Comparison of ENCODE assay signal across 9 mouse cellular contexts in genomic region chr3:158559691-158560650, GRCm38 (mm10). TPM values are rescaled to one million over a fixed set of nuclear protein-coding genes. Genes with fewer than 3 reads are reported as not detected.
DNase-seq lines count a peak whose midpoint lies in the region; ATAC-seq and TF ChIP-seq lines count a peak whose summit lies in the region.
"Had no signal": no experiment of that assay in that cellular context is flagged by ENCODE, and none has a peak within 500 bp of the region (broad histone marks: within the 10 kb centered on the region; RNA-seq: fewer than 3 reads in every experiment).

No protein-coding gene starts in this region.

- WGBS in heart, embryonic 10.5 days = 6% methylated on average over 18 of the region's 18 CpGs
- 3% methylated on average over 18 of the region's 18 CpGs for WGBS in embryonic facial prominence, embryonic 13.5 days
- WGBS in intestine, embryonic 15.5 days = 5% methylated on average over 18 of the region's 18 CpGs
- WGBS in midbrain, embryonic 10.5 days = 5% methylated on average over 18 of the region's 18 CpGs
- 5% methylated on average over 18 of the region's 18 CpGs for WGBS in stomach, postnatal 0 days

- peak overlapping the region; percentile 99 for H3K4me2 ChIP-seq in embryonic facial prominence, embryonic 13.5 days
- H3K4me2 ChIP-seq in intestine, embryonic 15.5 days (replicated peaks) = peak overlapping the region; percentile 97
- H3K4me2 ChIP-seq in stomach, postnatal 0 days (replicated peaks; ENCODE audit: low read depth) = peak overlapping the region; percentile 94

- peaks cover 42% of the 10 kb centered on the region for H3K27me3 ChIP-seq in heart, embryonic 10.5 days (ENCODE audit: insufficient read depth, poor library complexity, severe bottlenecking)
- H3K27me3 ChIP-seq in embryonic facial prominence, embryonic 13.5 days = peaks cover 48% of the 10 kb centered on the region
- peaks cover 15% of the 10 kb centered on the region for H3K27me3 ChIP-seq in intestine, embryonic 15.5 days (replicated peaks)
- peaks cover 55% of the 10 kb centered on the region for H3K27me3 ChIP-seq in midbrain, embryonic 10.5 days (ENCODE audit: low read depth, poor library complexity, severe bottlenecking)
- H3K27me3 ChIP-seq in stomach, postnatal 0 days (ENCODE audit: control insufficient read depth, insufficient read depth, low read length) = peaks cover 7% of the 10 kb centered on the region; the same call in 1 of the 2 replicates

- ATAC-seq in embryonic facial prominence, embryonic 13.5 days (ENCODE audit: insufficient number of reproducible peaks, insufficient read depth, low FRiP score, low TSS enrichment, low read depth) = no peak
- ATAC-seq in intestine, embryonic 15.5 days = peak; percentile 27
- ATAC-seq in stomach, postnatal 0 days (ENCODE audit: low FRiP score, low TSS enrichment) = no peak

- no peak for TF ChIP-seq EP300 in stomach, postnatal 0 days (optimal IDR thresholded peaks at IDR 0.05)

- no peaks in the 10 kb centered on the region for H3K9me3 ChIP-seq in heart, embryonic 10.5 days
- H3K9me3 ChIP-seq in embryonic facial prominence, embryonic 13.5 days = no peaks in the 10 kb centered on the region
- H3K9me3 ChIP-seq in intestine, embryonic 15.5 days = no peaks in the 10 kb centered on the region
- H3K9me3 ChIP-seq in midbrain, embryonic 10.5 days (replicated peaks) = no peaks in the 10 kb centered on the region
- H3K9me3 ChIP-seq in stomach, postnatal 0 days (ENCODE audit: control insufficient read depth, low read length) = no peaks in the 10 kb centered on the region

- no peak for TF ChIP-seq CTCF in stomach, postnatal 0 days (IDR thresholded peaks at IDR 0.05; ENCODE audit: low read depth)

- DNase-seq in heart, embryonic 10.5 days (ENCODE audit: low spot score) = no peak
- no peak for DNase-seq in heart, adult 9 months (ENCODE audit: low spot score in 2 of 2)
- DNase-seq in midbrain, embryonic 10.5 days (ENCODE audit: low spot score) = peak; percentile 14
- no peak for DNase-seq in stomach, postnatal 0 days (ENCODE audit: low spot score)
- DNase-seq in B cell, adult 2 months = no peak
- no peak for DNase-seq in cerebellum, adult 11-12 months

- H3K9ac ChIP-seq in embryonic facial prominence, embryonic 13.5 days = no peak overlapping the region; the same call in 1 of the 2 replicates
- H3K9ac ChIP-seq in intestine, embryonic 15.5 days = no peak overlapping the region
- no peak overlapping the region for H3K9ac ChIP-seq in stomach, postnatal 0 days (ENCODE audit: low read length)

- peaks cover 18% of the 10 kb centered on the region for H3K4me1 ChIP-seq in heart, embryonic 10.5 days
- H3K4me1 ChIP-seq in embryonic facial prominence, embryonic 13.5 days = peaks cover 14% of the 10 kb centered on the region
- 0 out of 2 replicates have a peak, but pooled peaks cover 9% of the 10 kb centered on the region for H3K4me1 ChIP-seq in intestine, embryonic 15.5 days (replicated peaks)
- peaks cover 33% of the 10 kb centered on the region for H3K4me1 ChIP-seq in midbrain, embryonic 10.5 days
- no peaks in the 10 kb centered on the region for H3K4me1 ChIP-seq in stomach, postnatal 0 days (replicated peaks; ENCODE audit: control insufficient read depth, insufficient read depth)

- no peaks in the 10 kb centered on the region for H3K36me3 ChIP-seq in heart, embryonic 10.5 days
- no peaks in the 10 kb centered on the region for H3K36me3 ChIP-seq in embryonic facial prominence, embryonic 13.5 days
- H3K36me3 ChIP-seq in intestine, embryonic 15.5 days = no peaks in the 10 kb centered on the region
- H3K36me3 ChIP-seq in midbrain, embryonic 10.5 days = no peaks in the 10 kb centered on the region
- no peaks in the 10 kb centered on the region for H3K36me3 ChIP-seq in stomach, postnatal 0 days (ENCODE audit: control insufficient read depth, insufficient read depth, low read length)

- peak overlapping the region; percentile 78 for H3K4me3 ChIP-seq in heart, embryonic 10.5 days
- H3K4me3 ChIP-seq in embryonic facial prominence, embryonic 13.5 days = peak overlapping the region; percentile 66
- H3K4me3 ChIP-seq in intestine, embryonic 15.5 days (replicated peaks) = peak overlapping the region; percentile 57
- peak overlapping the region; percentile 80 for H3K4me3 ChIP-seq in midbrain, embryonic 10.5 days
- peak overlapping the region; percentile 22 for H3K4me3 ChIP-seq in stomach, postnatal 0 days (ENCODE audit: low read depth, low read length)
- H3K4me3 ChIP-seq: erythroblast, embryonic 14.5 days had no signal

- no peak overlapping the region for H3K27ac ChIP-seq in heart, embryonic 10.5 days
- no peak overlapping the region for H3K27ac ChIP-seq in embryonic facial prominence, embryonic 13.5 days
- no peak overlapping the region for H3K27ac ChIP-seq in intestine, embryonic 15.5 days
- no peak overlapping the region; the same call in 1 of the 2 replicates for H3K27ac ChIP-seq in midbrain, embryonic 10.5 days (replicated peaks)
- no peak overlapping the region for H3K27ac ChIP-seq in stomach, postnatal 0 days (replicated peaks)

RNA-seq across cellular contexts. Expression of gene Lrrc7, which starts 2.0 kb away (rescaled TPM):
- polyA plus RNA-seq in heart, embryonic 10.5 days (2016; fragmentation: Nextera tagmentation; extraction: Ambion mirVana) = 0.02 and 0.03 TPM in 2 replicates
- 2.8 and 4.1 TPM in 2 replicates for polyA plus RNA-seq in embryonic facial prominence, embryonic 13.5 days (2015; fragmentation: Nextera tagmentation; extraction: Ambion mirVana)
- 1.0 and 1.3 TPM in 2 replicates for polyA plus RNA-seq in intestine, embryonic 15.5 days (2015; fragmentation: Nextera tagmentation; extraction: Ambion mirVana)
- 0.31 and 0.62 TPM in 2 replicates for polyA plus RNA-seq in midbrain, embryonic 10.5 days (2016; fragmentation: Nextera tagmentation; extraction: Ambion mirVana)
- polyA plus RNA-seq in stomach, postnatal 0 days (2015; fragmentation: Nextera tagmentation; extraction: Ambion mirVana) = 0.39 and 0.41 TPM in 2 replicates
- polyA plus RNA-seq: erythroblast, embryonic 14.5 days had no signal

Comparison
In these comparisons a context has a peak if more than half of its experiments do, and no peak if none do; other contexts are left out.
1. H3K4me3 ChIP-seq: peak in every context shown above with its lines; median percentile 80 in midbrain, embryonic 10.5 days; 78 in heart, embryonic 10.5 days; 66 in embryonic facial prominence, embryonic 13.5 days; 57 in intestine, embryonic 15.5 days; 22 in stomach, postnatal 0 days.